Mouse (Mus musculus): Measurements from ENCODE around the gene Lsamp. TPM values are rescaled to one million over a fixed set of nuclear protein-coding genes. Genes with fewer than 3 reads are reported as not detected.

Lsamp gene
- polyA plus RNA-seq, 1 experiment from 2014 or later: 2.1 TPM

- H3K36me3 ChIP-seq (ENCODE audit: control insufficient read depth, insufficient read depth, low read length): no peaks in the 10 kb centered on the region
- ATAC-seq (ENCODE audit: insufficient number of reproducible peaks, insufficient read depth, low FRiP score, low read depth): no peak
Measured at GRCm38 (mm10) chr16:40740273-40740672, 756.1 kb downstream of the Lsamp start.

GRCm38 (mm10) chr16:40827191-40827590 is 843.0 kb downstream of the Lsamp start:
- H3K4me3 ChIP-seq (ENCODE audit: control insufficient read depth in 1 of 2, insufficient read depth in 1 of 2, low read depth in 1 of 2, low read length in 2 of 2): no peak overlapping the region
- WGBS: 23% methylated on average over 1 of the region's 1 CpGs
- no peak for ATAC-seq (ENCODE audit: insufficient number of reproducible peaks, insufficient read depth, low FRiP score, low read depth)
- no peak overlapping the region for H3K4me2 ChIP-seq (ENCODE audit: low read length)
- no peaks in the 10 kb centered on the region for H3K27me3 ChIP-seq (ENCODE audit: control insufficient read depth, insufficient read depth, low read length)
- no peak overlapping the region for H3K9ac ChIP-seq (ENCODE audit: low read length)
- no peak overlapping the region for H3K27ac ChIP-seq (replicated peaks in 1 of 2; ENCODE audit: control insufficient read depth in 1 of 2, insufficient read depth in 1 of 2, low read depth in 2 of 2, low read length in 2 of 2)
- no peaks in the 10 kb centered on the region for H3K9me3 ChIP-seq (ENCODE audit: control insufficient read depth, low read length)
- H3K4me1 ChIP-seq (ENCODE audit: control insufficient read depth in 2 of 2, insufficient read depth in 2 of 2, low read length in 2 of 2): no peaks in the 10 kb centered on the region
- H3K36me3 ChIP-seq (ENCODE audit: control insufficient read depth, insufficient read depth, low read length): no peaks in the 10 kb centered on the region

More at GRCm38 (mm10) chr16:40740273-40740672, 756.1 kb downstream of the Lsamp start:
- Histone ChIP-seq H3K4me1 (ENCODE audit: control insufficient read depth in 2 of 2, insufficient read depth in 2 of 2, low read length in 2 of 2) (no peaks in the 10 kb centered on the region), H3K9ac (ENCODE audit: low read length) (no peak overlapping the region), H3K27me3 (ENCODE audit: control insufficient read depth, insufficient read depth, low read length) (no peaks in the 10 kb centered on the region), H3K4me2 (ENCODE audit: low read length) (no peak overlapping the region), H3K4me3 (ENCODE audit: control insufficient read depth in 1 of 2, insufficient read depth in 1 of 2, low read depth in 1 of 2, low read length in 2 of 2) (no peak overlapping the region), H3K27ac (replicated peaks in 1 of 2; ENCODE audit: control insufficient read depth in 1 of 2, insufficient read depth in 1 of 2, low read depth in 2 of 2, low read length in 2 of 2) (no peak overlapping the region), H3K9me3 (ENCODE audit: control insufficient read depth, low read length) (no peaks in the 10 kb centered on the region)
- WGBS: 71% methylated on average over 8 of the region's 8 CpGs

GRCm38 (mm10) chr16:40831536-40831935 is 847.4 kb downstream of the Lsamp start:
- no peaks in the 10 kb centered on the region for H3K9me3 ChIP-seq (ENCODE audit: control insufficient read depth, low read length)
- H3K27ac ChIP-seq (replicated peaks in 1 of 2; ENCODE audit: control insufficient read depth in 1 of 2, insufficient read depth in 1 of 2, low read depth in 2 of 2, low read length in 2 of 2): no peak overlapping the region
- H3K9ac ChIP-seq (ENCODE audit: low read length): no peak overlapping the region
- no peak for ATAC-seq (ENCODE audit: insufficient number of reproducible peaks, insufficient read depth, low FRiP score, low read depth)
- no peaks in the 10 kb centered on the region for H3K36me3 ChIP-seq (ENCODE audit: control insufficient read depth, insufficient read depth, low read length)
- no peaks in the 10 kb centered on the region for H3K4me1 ChIP-seq (ENCODE audit: control insufficient read depth in 2 of 2, insufficient read depth in 2 of 2, low read length in 2 of 2)
- H3K4me3 ChIP-seq (ENCODE audit: control insufficient read depth in 1 of 2, insufficient read depth in 1 of 2, low read depth in 1 of 2, low read length in 2 of 2): no peak overlapping the region
- no peak overlapping the region for H3K4me2 ChIP-seq (ENCODE audit: low read length)
- H3K27me3 ChIP-seq (ENCODE audit: control insufficient read depth, insufficient read depth, low read length): no peaks in the 10 kb centered on the region

- Histone ChIP-seq H3K9ac (ENCODE audit: low read length) (no peak overlapping the region), H3K4me1 (ENCODE audit: control insufficient read depth in 2 of 2, insufficient read depth in 2 of 2, low read length in 2 of 2) (no peaks in the 10 kb centered on the region), H3K36me3 (ENCODE audit: control insufficient read depth, insufficient read depth, low read length) (no peaks in the 10 kb centered on the region), H3K27ac (replicated peaks in 1 of 2; ENCODE audit: control insufficient read depth in 1 of 2, insufficient read depth in 1 of 2, low read depth in 2 of 2, low read length in 2 of 2) (no peak overlapping the region), H3K4me2 (ENCODE audit: low read length) (no peak overlapping the region), H3K27me3 (ENCODE audit: control insufficient read depth, insufficient read depth, low read length) (no peaks in the 10 kb centered on the region), H3K4me3 (ENCODE audit: control insufficient read depth in 1 of 2, insufficient read depth in 1 of 2, low read depth in 1 of 2, low read length in 2 of 2) (no peak overlapping the region), H3K9me3 (ENCODE audit: control insufficient read depth, low read length) (no peaks in the 10 kb centered on the region)
- 71% methylated on average over 1 of the region's 1 CpGs for WGBS
- ATAC-seq (ENCODE audit: insufficient number of reproducible peaks, insufficient read depth, low FRiP score, low read depth): no peak
Measured at GRCm38 (mm10) chr16:40841765-40842164, 857.6 kb downstream of the Lsamp start.

- H3K4me3 ChIP-seq (ENCODE audit: control insufficient read depth in 1 of 2, insufficient read depth in 1 of 2, low read depth in 1 of 2, low read length in 2 of 2): no peak overlapping the region
- H3K36me3 ChIP-seq (ENCODE audit: control insufficient read depth, insufficient read depth, low read length): no peaks in the 10 kb centered on the region
- H3K9ac ChIP-seq (ENCODE audit: low read length): no peak overlapping the region
- ATAC-seq (ENCODE audit: insufficient number of reproducible peaks, insufficient read depth, low FRiP score, low read depth): no peak
- no peak overlapping the region for H3K4me2 ChIP-seq (ENCODE audit: low read length)
- no peak overlapping the region for H3K27ac ChIP-seq (replicated peaks in 1 of 2; ENCODE audit: control insufficient read depth in 1 of 2, insufficient read depth in 1 of 2, low read depth in 2 of 2, low read length in 2 of 2)
- H3K27me3 ChIP-seq (ENCODE audit: control insufficient read depth, insufficient read depth, low read length): no peaks in the 10 kb centered on the region
- no peaks in the 10 kb centered on the region for H3K9me3 ChIP-seq (ENCODE audit: control insufficient read depth, low read length)
- H3K4me1 ChIP-seq (ENCODE audit: control insufficient read depth in 2 of 2, insufficient read depth in 2 of 2, low read length in 2 of 2): no peaks in the 10 kb centered on the region
Measured at GRCm38 (mm10) chr16:40866733-40867132, 882.6 kb downstream of the Lsamp start.

- Histone ChIP-seq H3K4me3 (ENCODE audit: control insufficient read depth in 1 of 2, insufficient read depth in 1 of 2, low read depth in 1 of 2, low read length in 2 of 2) (no peak overlapping the region), H3K36me3 (ENCODE audit: control insufficient read depth, insufficient read depth, low read length) (no peaks in the 10 kb centered on the region), H3K27ac (replicated peaks in 1 of 2; ENCODE audit: control insufficient read depth in 1 of 2, insufficient read depth in 1 of 2, low read depth in 2 of 2, low read length in 2 of 2) (no peak overlapping the region), H3K27me3 (ENCODE audit: control insufficient read depth, insufficient read depth, low read length) (no peaks in the 10 kb centered on the region), H3K4me2 (ENCODE audit: low read length) (no peak overlapping the region), H3K9me3 (ENCODE audit: control insufficient read depth, low read length) (no peaks in the 10 kb centered on the region), H3K9ac (ENCODE audit: low read length) (no peak overlapping the region), H3K4me1 (ENCODE audit: control insufficient read depth in 2 of 2, insufficient read depth in 2 of 2, low read length in 2 of 2) (no peaks in the 10 kb centered on the region)
- 76% methylated on average over 4 of the region's 4 CpGs for WGBS
- ATAC-seq (ENCODE audit: insufficient number of reproducible peaks, insufficient read depth, low FRiP score, low read depth): no peak
Measured at GRCm38 (mm10) chr16:40878301-40878700, 894.1 kb downstream of the Lsamp start.

GRCm38 (mm10) chr16:40881942-40882341 is 897.8 kb downstream of the Lsamp start:
- no peak for ATAC-seq (ENCODE audit: insufficient number of reproducible peaks, insufficient read depth, low FRiP score, low read depth)
- WGBS: 63% methylated on average over 5 of the region's 5 CpGs
- H3K27ac ChIP-seq (replicated peaks in 1 of 2; ENCODE audit: control insufficient read depth in 1 of 2, insufficient read depth in 1 of 2, low read depth in 2 of 2, low read length in 2 of 2): no peak overlapping the region
- H3K9me3 ChIP-seq (ENCODE audit: control insufficient read depth, low read length): no peaks in the 10 kb centered on the region
- H3K4me1 ChIP-seq (ENCODE audit: control insufficient read depth in 2 of 2, insufficient read depth in 2 of 2, low read length in 2 of 2): no peaks in the 10 kb centered on the region
- no peak overlapping the region for H3K9ac ChIP-seq (ENCODE audit: low read length)
- H3K36me3 ChIP-seq (ENCODE audit: control insufficient read depth, insufficient read depth, low read length): no peaks in the 10 kb centered on the region
- no peak overlapping the region for H3K4me2 ChIP-seq (ENCODE audit: low read length)
- H3K27me3 ChIP-seq (ENCODE audit: control insufficient read depth, insufficient read depth, low read length): no peaks in the 10 kb centered on the region
- no peak overlapping the region for H3K4me3 ChIP-seq (ENCODE audit: control insufficient read depth in 1 of 2, insufficient read depth in 1 of 2, low read depth in 1 of 2, low read length in 2 of 2)

- WGBS: 27% methylated on average over 7 of the region's 7 CpGs
- Histone ChIP-seq H3K4me1 (ENCODE audit: control insufficient read depth in 2 of 2, insufficient read depth in 2 of 2, low read length in 2 of 2) (no peaks in the 10 kb centered on the region; a peak in 1 of 4 replicates), H3K36me3 (ENCODE audit: control insufficient read depth, insufficient read depth, low read length) (no peaks in the 10 kb centered on the region), H3K9me3 (ENCODE audit: control insufficient read depth, low read length) (no peaks in the 10 kb centered on the region), H3K27ac (replicated peaks in 1 of 2; ENCODE audit: control insufficient read depth in 1 of 2, insufficient read depth in 1 of 2, low read depth in 2 of 2, low read length in 2 of 2) (no peak overlapping the region), H3K9ac (ENCODE audit: low read length) (no peak overlapping the region), H3K4me2 (ENCODE audit: low read length) (no peak overlapping the region), H3K27me3 (ENCODE audit: control insufficient read depth, insufficient read depth, low read length) (no peaks in the 10 kb centered on the region), H3K4me3 (ENCODE audit: control insufficient read depth in 1 of 2, insufficient read depth in 1 of 2, low read depth in 1 of 2, low read length in 2 of 2) (no peak overlapping the region)
- ATAC-seq (ENCODE audit: insufficient number of reproducible peaks, insufficient read depth, low FRiP score, low read depth): no peak
Measured at GRCm38 (mm10) chr16:40891338-40891737, 907.2 kb downstream of the Lsamp start.

All from heart, embryonic 14.5 days (tissue).